Mouse (Mus musculus): Measurements from ENCODE around the gene Ripk4. TPM values are rescaled to one million over a fixed set of nuclear protein-coding genes. Genes with fewer than 3 reads are reported as not detected.

Gene Ripk4
- total RNA-seq (2017): not detected in 2 replicates

GRCm38 (mm10) chr16:97763061-97763989, at the start of gene Ripk4:
Gene Ripk4 (minus strand): TSS chr16:97763787.
- ATAC-seq (ENCODE audit: extremely low read depth, insufficient number of reproducible peaks, low FRiP score, poor library complexity, severe bottlenecking): no peak

- ATAC-seq (ENCODE audit: extremely low read depth, insufficient number of reproducible peaks, low FRiP score, poor library complexity, severe bottlenecking): no peak
These were observed 45.3 kb upstream of the Ripk4 start for GRCm38 (mm10) chr16:97808881-97809280.

GRCm38 (mm10) chr16:97805646-97806045, 42.1 kb upstream of the Ripk4 start:
- ATAC-seq (ENCODE audit: extremely low read depth, insufficient number of reproducible peaks, low FRiP score, poor library complexity, severe bottlenecking): no peak

- no peak for ATAC-seq (ENCODE audit: extremely low read depth, insufficient number of reproducible peaks, low FRiP score, poor library complexity, severe bottlenecking)
These were observed 41.3 kb upstream of the Ripk4 start for GRCm38 (mm10) chr16:97804680-97805547.

- ATAC-seq (ENCODE audit: extremely low read depth, insufficient number of reproducible peaks, low FRiP score, poor library complexity, severe bottlenecking): no peak
These were observed 34.6 kb upstream of the Ripk4 start for GRCm38 (mm10) chr16:97797950-97798869.

- ATAC-seq (ENCODE audit: extremely low read depth, insufficient number of reproducible peaks, low FRiP score, poor library complexity, severe bottlenecking): no peak
These were observed 33.6 kb upstream of the Ripk4 start for GRCm38 (mm10) chr16:97797212-97797611.

GRCm38 (mm10) chr16:97794256-97794655, 30.7 kb upstream of the Ripk4 start:
- no peak for ATAC-seq (ENCODE audit: extremely low read depth, insufficient number of reproducible peaks, low FRiP score, poor library complexity, severe bottlenecking)

- ATAC-seq (ENCODE audit: extremely low read depth, insufficient number of reproducible peaks, low FRiP score, poor library complexity, severe bottlenecking): no peak
These were observed 19.5 kb upstream of the Ripk4 start for GRCm38 (mm10) chr16:97783057-97783456.

GRCm38 (mm10) chr16:97778353-97779025, 14.9 kb upstream of the Ripk4 start:
- ATAC-seq (ENCODE audit: extremely low read depth, insufficient number of reproducible peaks, low FRiP score, poor library complexity, severe bottlenecking): no peak

- no peak for ATAC-seq (ENCODE audit: extremely low read depth, insufficient number of reproducible peaks, low FRiP score, poor library complexity, severe bottlenecking)
These were observed 2.9 kb upstream of the Ripk4 start for GRCm38 (mm10) chr16:97766501-97766900.

- no peak for ATAC-seq (ENCODE audit: extremely low read depth, insufficient number of reproducible peaks, low FRiP score, poor library complexity, severe bottlenecking)
These were observed 1.0 kb upstream of the Ripk4 start for GRCm38 (mm10) chr16:97764626-97765025.

GRCm38 (mm10) chr16:97763990-97764340, 378 bp upstream of the Ripk4 start:
- ATAC-seq (ENCODE audit: extremely low read depth, insufficient number of reproducible peaks, low FRiP score, poor library complexity, severe bottlenecking): no peak

- no peak for ATAC-seq (ENCODE audit: extremely low read depth, insufficient number of reproducible peaks, low FRiP score, poor library complexity, severe bottlenecking)
These were observed 1.8 kb downstream of the Ripk4 start for GRCm38 (mm10) chr16:97761782-97762181.

GRCm38 (mm10) chr16:97759681-97760080, 3.9 kb downstream of the Ripk4 start:
- ATAC-seq (ENCODE audit: extremely low read depth, insufficient number of reproducible peaks, low FRiP score, poor library complexity, severe bottlenecking): no peak

- no peak for ATAC-seq (ENCODE audit: extremely low read depth, insufficient number of reproducible peaks, low FRiP score, poor library complexity, severe bottlenecking)
These were observed 5.3 kb downstream of the Ripk4 start for GRCm38 (mm10) chr16:97758288-97758687.

GRCm38 (mm10) chr16:97756460-97756859, 7.1 kb downstream of the Ripk4 start:
- no peak for ATAC-seq (ENCODE audit: extremely low read depth, insufficient number of reproducible peaks, low FRiP score, poor library complexity, severe bottlenecking)

GRCm38 (mm10) chr16:97752316-97752941, 11.2 kb downstream of the Ripk4 start:
- ATAC-seq (ENCODE audit: extremely low read depth, insufficient number of reproducible peaks, low FRiP score, poor library complexity, severe bottlenecking): no peak

- ATAC-seq (ENCODE audit: extremely low read depth, insufficient number of reproducible peaks, low FRiP score, poor library complexity, severe bottlenecking): no peak
These were observed 11.7 kb downstream of the Ripk4 start for GRCm38 (mm10) chr16:97751884-97752283.
